Mouse (Mus musculus): Measurements from ENCODE around the gene Bcl2l11. TPM values are rescaled to one million over a fixed set of nuclear protein-coding genes. Genes with fewer than 3 reads are reported as not detected.

Bcl2l11 gene
- polyA plus RNA-seq (2012; rRNA removed) = 30.5 and 34.6 TPM in 2 replicates
- 18.3 and 22.7 TPM in 2 replicates for polyA plus RNA-seq (2014; fragmentation: Nextera tagmentation; extraction: Ambion mirVana)

DNA sequence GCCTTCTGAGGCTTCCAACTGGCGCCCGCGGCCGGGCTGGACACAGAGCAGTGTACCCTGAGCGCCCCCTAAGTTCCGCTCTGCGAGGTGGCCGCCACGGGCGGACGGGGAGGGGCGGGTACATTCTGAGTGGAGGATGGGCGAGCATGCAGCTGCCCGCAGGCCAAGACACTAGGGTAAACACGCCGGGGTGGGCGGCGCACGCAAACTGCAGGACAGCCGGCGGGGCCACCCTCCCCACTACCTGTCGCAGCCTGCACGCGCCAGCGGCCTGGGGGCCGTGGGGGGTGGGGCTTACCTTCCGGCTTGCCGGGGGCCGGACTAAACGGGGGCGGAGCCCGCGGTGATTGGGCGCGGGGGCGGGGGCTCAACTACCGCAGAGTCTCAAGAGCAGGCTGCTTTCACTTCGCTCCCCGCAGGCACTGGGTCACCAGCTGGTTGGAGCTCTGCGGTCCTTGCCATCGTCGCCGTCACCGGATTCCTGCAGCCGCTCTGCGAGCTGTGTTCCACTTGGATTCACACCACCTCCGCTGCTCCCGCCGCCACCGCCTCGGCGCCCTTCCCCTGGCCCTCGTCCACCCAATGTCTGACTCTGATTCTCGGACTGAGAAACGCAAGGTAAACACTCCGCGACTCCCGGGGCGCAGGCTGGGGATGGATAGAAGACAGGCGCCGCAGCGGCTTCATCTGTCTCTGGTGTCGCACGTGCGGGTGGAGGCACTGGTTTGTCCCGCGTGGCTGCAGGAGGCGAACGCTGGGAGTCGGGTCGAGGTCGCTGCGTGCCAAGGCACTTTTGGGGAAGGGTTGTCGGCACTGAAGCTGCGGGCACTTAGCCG lies at the start of gene Bcl2l11:
Gene Bcl2l11, plus strand, starts transcription at position 404 of the 836 bp plus-strand sequence.
- H3K4me1 ChIP-seq (ENCODE audit: control insufficient read depth, insufficient read depth, low read length) = peaks cover 40% of the 10 kb centered on the region
- ATAC-seq (ENCODE audit: low FRiP score, low read depth) = peak; percentile 87
- peak; percentile 63; the same call in 1 of the 2 replicates for TF ChIP-seq POLR2A (IDR thresholded peaks at IDR 0.05; ENCODE audit: borderline replicate concordance, extremely low read depth, insufficient read depth, insufficient read length)

DNA sequence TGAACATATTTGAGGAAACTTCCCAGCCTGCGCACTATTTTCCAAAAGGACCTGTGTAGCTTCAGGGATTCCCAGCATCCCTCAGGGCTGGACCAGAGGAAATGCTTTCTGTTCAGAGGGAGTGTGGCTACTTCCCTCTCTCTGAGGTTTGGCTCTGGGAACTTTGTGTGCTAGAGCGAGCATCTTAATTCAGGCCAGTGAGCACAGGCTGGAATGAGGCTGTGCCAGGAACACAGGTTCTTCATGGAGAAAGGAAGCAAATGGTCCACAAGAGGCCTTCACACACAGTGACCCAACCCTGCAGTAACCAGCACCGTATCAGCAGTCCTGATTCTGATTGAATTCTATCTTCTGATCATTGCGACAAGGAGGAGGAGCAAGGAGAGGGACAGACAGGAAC lies 48.9 kb upstream of the Bcl2l11 start:
- Histone ChIP-seq H3K36me3 (ENCODE audit: control insufficient read depth, insufficient read depth, low read length) (no peaks in the 10 kb centered on the region), H3K4me1 (ENCODE audit: control insufficient read depth, insufficient read depth, low read length) (no peaks in the 10 kb centered on the region), H3K27me3 (ENCODE audit: control insufficient read depth, insufficient read depth, low read length) (no peaks in the 10 kb centered on the region), H3K9me3 (ENCODE audit: control insufficient read depth, low read length) (no peaks in the 10 kb centered on the region), H3K27ac (replicated peaks; ENCODE audit: low read depth, low read length) (no peak overlapping the region), H3K4me3 (replicated peaks; ENCODE audit: low read length) (no peak overlapping the region), H3K4me2 (replicated peaks; ENCODE audit: low read depth, low read length, severe bottlenecking) (no peak overlapping the region), H3K9ac (ENCODE audit: low read depth, low read length, severe bottlenecking) (no peak overlapping the region)
- 78% methylated on average over 4 of the region's 4 CpGs for WGBS
- no peak for ATAC-seq (ENCODE audit: low FRiP score, low read depth)
- no peak for TF ChIP-seq POLR2A (IDR thresholded peaks at IDR 0.05; ENCODE audit: borderline replicate concordance, extremely low read depth, insufficient read depth, insufficient read length)
- no peak for DNase-seq (ENCODE audit: low spot score)

More for the DNA sequence above, at the start of gene Bcl2l11:
- Histone ChIP-seq H3K9me3 (ENCODE audit: control insufficient read depth, low read length) (no peaks in the 10 kb centered on the region), H3K9ac (ENCODE audit: low read depth, low read length, severe bottlenecking) (peak within 1 kb of the TSS; percentile 77), H3K4me3 (replicated peaks; ENCODE audit: low read length) (peak within 1 kb of the TSS; percentile 66), H3K27me3 (ENCODE audit: control insufficient read depth, insufficient read depth, low read length) (peaks cover 34% of the 10 kb centered on the region), H3K4me2 (replicated peaks; ENCODE audit: low read depth, low read length, severe bottlenecking) (peak within 1 kb of the TSS; percentile 98), H3K27ac (replicated peaks; ENCODE audit: low read depth, low read length) (peak within 1 kb of the TSS; percentile 92), H3K36me3 (ENCODE audit: control insufficient read depth, insufficient read depth, low read length) (peaks cover 8% of the 10 kb centered on the region)
- under 1% methylated on average over 64 of the region's 76 CpGs for WGBS
- DNase-seq (ENCODE audit: low spot score) = peak; percentile 94

- TF ChIP-seq POLR2A (IDR thresholded peaks at IDR 0.05; ENCODE audit: borderline replicate concordance, extremely low read depth, insufficient read depth, insufficient read length) = no peak
- DNase-seq (ENCODE audit: low spot score) (peak; percentile 20), ATAC-seq (ENCODE audit: low FRiP score, low read depth) (no peak)
- H3K27ac ChIP-seq (replicated peaks; ENCODE audit: low read depth, low read length) = no peak overlapping the region
- no peak overlapping the region for H3K9ac ChIP-seq (ENCODE audit: low read depth, low read length, severe bottlenecking)
- no peaks in the 10 kb centered on the region for H3K9me3 ChIP-seq (ENCODE audit: control insufficient read depth, low read length)
- H3K4me1 ChIP-seq (ENCODE audit: control insufficient read depth, insufficient read depth, low read length) = no peaks in the 10 kb centered on the region
- no peak overlapping the region for H3K4me2 ChIP-seq (replicated peaks; ENCODE audit: low read depth, low read length, severe bottlenecking)
- no peaks in the 10 kb centered on the region for H3K36me3 ChIP-seq (ENCODE audit: control insufficient read depth, insufficient read depth, low read length)
- 29% methylated on average over 5 of the region's 5 CpGs for WGBS
- no peak overlapping the region for H3K4me3 ChIP-seq (replicated peaks; ENCODE audit: low read length)
- H3K27me3 ChIP-seq (ENCODE audit: control insufficient read depth, insufficient read depth, low read length) = no peaks in the 10 kb centered on the region
Measured at GRCm38 (mm10) chr2:128078859-128079258, 47.0 kb upstream of the Bcl2l11 start.

- WGBS = 40% methylated on average over 6 of the region's 6 CpGs
- H3K4me2 ChIP-seq (replicated peaks; ENCODE audit: low read depth, low read length, severe bottlenecking) = no peak overlapping the region
- H3K4me3 ChIP-seq (replicated peaks; ENCODE audit: low read length) = no peak overlapping the region
- H3K27ac ChIP-seq (replicated peaks; ENCODE audit: low read depth, low read length) = no peak overlapping the region
- no peak for TF ChIP-seq POLR2A (IDR thresholded peaks at IDR 0.05; ENCODE audit: borderline replicate concordance, extremely low read depth, insufficient read depth, insufficient read length)
- no peaks in the 10 kb centered on the region for H3K36me3 ChIP-seq (ENCODE audit: control insufficient read depth, insufficient read depth, low read length)
- DNase-seq (ENCODE audit: low spot score) (no peak), ATAC-seq (ENCODE audit: low FRiP score, low read depth) (no peak)
- H3K9me3 ChIP-seq (ENCODE audit: control insufficient read depth, low read length) = no peaks in the 10 kb centered on the region
- no peaks in the 10 kb centered on the region for H3K4me1 ChIP-seq (ENCODE audit: control insufficient read depth, insufficient read depth, low read length)
- no peaks in the 10 kb centered on the region for H3K27me3 ChIP-seq (ENCODE audit: control insufficient read depth, insufficient read depth, low read length)
- no peak overlapping the region for H3K9ac ChIP-seq (ENCODE audit: low read depth, low read length, severe bottlenecking)
Measured at GRCm38 (mm10) chr2:128079316-128079715, 46.5 kb upstream of the Bcl2l11 start.

DNA sequence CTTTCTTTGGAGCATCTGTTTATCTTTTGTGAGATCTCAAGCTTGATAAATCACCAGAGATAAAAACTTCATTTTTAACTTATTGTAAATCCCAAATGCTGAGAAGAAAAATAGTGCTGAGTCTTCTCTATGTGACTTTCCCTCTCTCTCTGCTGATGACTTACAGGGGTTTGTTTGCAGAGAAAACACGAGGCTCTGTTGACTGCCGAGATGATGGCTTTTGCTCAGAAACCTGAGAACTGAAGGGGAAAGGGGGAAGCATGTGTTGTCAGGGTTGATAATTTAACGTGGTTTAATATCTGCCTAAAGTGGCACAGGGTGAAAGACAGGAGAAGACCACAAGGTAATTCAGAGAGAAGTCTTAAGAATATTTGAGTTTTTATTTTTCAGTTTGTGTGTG lies 42.0 kb upstream of the Bcl2l11 start:
- TF ChIP-seq POLR2A (IDR thresholded peaks at IDR 0.05; ENCODE audit: borderline replicate concordance, extremely low read depth, insufficient read depth, insufficient read length) = no peak
- no peak overlapping the region for H3K4me2 ChIP-seq (replicated peaks; ENCODE audit: low read depth, low read length, severe bottlenecking)
- no peak overlapping the region for H3K27ac ChIP-seq (replicated peaks; ENCODE audit: low read depth, low read length)
- no peak overlapping the region for H3K4me3 ChIP-seq (replicated peaks; ENCODE audit: low read length)
- no peaks in the 10 kb centered on the region for H3K27me3 ChIP-seq (ENCODE audit: control insufficient read depth, insufficient read depth, low read length)
- H3K9me3 ChIP-seq (ENCODE audit: control insufficient read depth, low read length) = no peaks in the 10 kb centered on the region
- H3K9ac ChIP-seq (ENCODE audit: low read depth, low read length, severe bottlenecking) = no peak overlapping the region
- WGBS = 29% methylated on average over 3 of the region's 3 CpGs
- DNase-seq (ENCODE audit: low spot score) = no peak
- 0 out of 2 replicates have a peak, but pooled peaks cover 3% of the 10 kb centered on the region for H3K4me1 ChIP-seq (ENCODE audit: control insufficient read depth, insufficient read depth, low read length)
- ATAC-seq (ENCODE audit: low FRiP score, low read depth) = no peak
- no peaks in the 10 kb centered on the region for H3K36me3 ChIP-seq (ENCODE audit: control insufficient read depth, insufficient read depth, low read length)

Measured in limb, embryonic 14.5 days (tissue).